Mouse (Mus musculus) E14TG2a.4 (cell line): ENCODE measurements around the gene Ephx1.

Experiments
- H3K27me3 ChIP-seq: 2 replicates; pipeline ENCODE4 v1.6.1; 2014; ENCODE audit warnings: low read length, control low read depth; ENCODE audit not compliant: insufficient read depth
- H3K36me3 ChIP-seq: 2 replicates; pipeline ENCODE4 v1.6.1; 2014; ENCODE audit warnings: low read length, control low read depth; ENCODE audit not compliant: insufficient read depth
- H3K4me1 ChIP-seq: replicated peaks from 2 replicates; pipeline ENCODE4 v1.6.1; 2014; ENCODE audit warnings: low read depth, low read length, control low read depth
- H3K4me3 ChIP-seq: replicated peaks from 2 replicates; pipeline ENCODE4 v1.5.1; 2014; ENCODE audit warnings: mild to moderate bottlenecking, low read length
- H3K9me3 ChIP-seq: 2 replicates; pipeline ENCODE4 v1.6.1; 2014; ENCODE audit warnings: low read length, control low read depth
- CTCF ChIP-seq: conservative IDR thresholded peaks from 2 replicates; pipeline ENCODE4 v1.5.1; 2014; ENCODE audit warnings: low read length
- NANOG ChIP-seq: IDR thresholded peaks from 2 replicates; pipeline ENCODE4 v1.6.1; 2014; ENCODE audit warnings: borderline replicate concordance, low read length, mixed read lengths
- POU5F1 ChIP-seq: IDR thresholded peaks from 2 replicates; pipeline ENCODE4 v1.6.1; 2014; ENCODE audit warnings: low read length, borderline replicate concordance

Gene Ephx1

GRCm38 (mm10) chr1:181020756-181021487 lies at the start of gene Ephx1:
Gene Ephx1 (minus strand): TSS chr1:181020904.
- Histone ChIP-seq H3K9me3 (no peaks in the 10 kb centered on the region), H3K4me1 (peaks cover 20% of the 10 kb centered on the region), H3K36me3 (no peaks in the 10 kb centered on the region), H3K4me3 (no peak within 1 kb of the TSS), H3K27me3 (peaks cover 31% of the 10 kb centered on the region)
- TF ChIP-seq POU5F1 (no peak), NANOG (no peak), CTCF (no peak)

DNA sequence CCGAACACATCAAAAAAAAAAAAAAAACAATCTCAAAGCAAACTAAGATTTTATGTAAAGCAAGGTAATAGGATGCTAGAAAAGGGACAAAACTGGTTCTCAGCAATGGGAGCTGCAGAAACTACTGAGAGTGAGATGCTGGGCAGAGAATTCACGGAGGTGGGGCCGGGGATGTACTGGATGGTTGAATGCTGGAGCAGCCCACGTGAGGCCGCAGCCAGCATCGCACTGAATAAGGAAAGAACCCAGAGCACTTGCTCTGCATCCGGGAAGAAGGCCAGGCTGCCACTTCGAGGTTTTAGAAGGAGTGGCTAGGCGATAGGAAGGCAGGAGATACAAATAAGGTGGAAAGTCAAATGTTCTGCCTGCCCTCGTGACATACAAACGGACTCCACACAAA lies 49.0 kb upstream of the Ephx1 start:
- peaks cover 17% of the 10 kb centered on the region for H3K4me1 ChIP-seq
- no peak overlapping the region for H3K4me3 ChIP-seq
- no peaks in the 10 kb centered on the region for H3K9me3 ChIP-seq
- no peaks in the 10 kb centered on the region for H3K27me3 ChIP-seq
- H3K36me3 ChIP-seq: no peaks in the 10 kb centered on the region
- no peak for TF ChIP-seq CTCF

- Histone ChIP-seq H3K27me3 (no peaks in the 10 kb centered on the region), H3K9me3 (no peaks in the 10 kb centered on the region), H3K4me3 (no peak overlapping the region), H3K4me1 (peaks cover 17% of the 10 kb centered on the region), H3K36me3 (no peaks in the 10 kb centered on the region)
- no peak for TF ChIP-seq CTCF
- no peak for TF ChIP-seq POU5F1
- TF ChIP-seq NANOG: no peak
Observed at GRCm38 (mm10) chr1:181068344-181068743, 47.6 kb upstream of the Ephx1 start.

DNA sequence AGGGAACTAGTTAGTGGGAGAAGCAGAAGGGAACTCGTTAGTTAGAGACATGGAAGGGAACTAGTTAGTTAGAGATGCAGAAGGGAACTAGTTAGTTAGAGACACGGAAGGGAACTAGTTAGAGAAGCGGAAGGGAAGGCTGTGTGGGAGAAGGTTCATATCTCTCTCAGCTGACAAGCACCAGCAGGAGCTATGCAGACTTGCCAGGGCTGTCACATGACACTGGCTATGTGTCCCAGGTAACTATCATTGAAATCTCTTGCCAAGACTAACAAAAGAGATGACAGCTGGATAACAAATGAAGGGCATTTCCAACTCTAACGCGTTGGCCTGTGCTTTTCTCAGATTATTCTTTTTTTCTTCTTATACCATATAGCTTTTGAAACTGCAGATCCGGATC lies 43.9 kb upstream of the Ephx1 start:
- H3K27me3 ChIP-seq: no peaks in the 10 kb centered on the region
- no peak overlapping the region for H3K4me3 ChIP-seq
- no peaks in the 10 kb centered on the region for H3K36me3 ChIP-seq
- H3K9me3 ChIP-seq: no peaks in the 10 kb centered on the region
- H3K4me1 ChIP-seq: peaks cover 17% of the 10 kb centered on the region
- TF ChIP-seq POU5F1 (no peak), CTCF (no peak), NANOG (no peak)

- H3K36me3 ChIP-seq: no peaks in the 10 kb centered on the region
- H3K4me1 ChIP-seq: peaks cover 17% of the 10 kb centered on the region
- no peaks in the 10 kb centered on the region for H3K27me3 ChIP-seq
- no peaks in the 10 kb centered on the region for H3K9me3 ChIP-seq
- no peak overlapping the region for H3K4me3 ChIP-seq
- no peak for TF ChIP-seq CTCF
- no peak for TF ChIP-seq NANOG
- no peak for TF ChIP-seq POU5F1
Observed at GRCm38 (mm10) chr1:181063991-181064390, 43.3 kb upstream of the Ephx1 start.

DNA sequence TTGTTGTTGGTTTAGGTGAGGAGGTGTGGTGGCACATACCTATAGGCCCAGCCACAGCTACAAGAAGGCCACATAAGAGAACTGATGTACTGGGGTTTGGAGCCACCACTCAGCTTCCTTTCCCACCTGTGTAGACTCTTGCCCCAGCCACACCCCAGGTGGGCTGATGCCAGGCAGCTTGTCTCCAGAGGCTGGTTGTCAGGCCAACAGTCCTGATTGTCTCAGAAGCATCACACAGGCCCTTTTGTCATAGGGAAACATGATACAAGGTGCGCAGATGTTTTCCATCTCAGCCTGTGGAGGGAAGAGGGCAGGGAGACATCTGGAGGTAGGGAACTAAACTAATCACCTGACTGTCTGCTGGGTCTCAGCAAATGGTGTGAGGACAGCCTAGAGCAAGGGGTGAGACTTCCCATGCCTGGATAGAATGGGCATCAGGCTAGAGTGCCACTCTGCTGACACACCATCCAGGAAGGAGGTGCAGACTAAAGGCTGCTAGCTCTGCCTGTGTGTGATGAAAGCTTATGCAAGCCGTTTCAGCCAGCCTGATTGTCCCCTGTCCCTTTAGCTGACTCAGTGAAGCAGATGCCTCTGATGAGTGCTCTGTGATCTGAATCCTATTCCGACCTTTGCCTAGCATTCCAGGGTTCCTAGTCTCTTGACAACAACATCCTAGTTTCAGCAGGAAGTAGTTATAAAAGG lies 41.2 kb upstream of the Ephx1 start:
- Histone ChIP-seq H3K4me3 (no peak overlapping the region), H3K27me3 (no peaks in the 10 kb centered on the region), H3K36me3 (no peaks in the 10 kb centered on the region), H3K9me3 (no peaks in the 10 kb centered on the region), H3K4me1 (peaks cover 4% of the 10 kb centered on the region)
- TF ChIP-seq POU5F1 (no peak), NANOG (no peak), CTCF (no peak)

- TF ChIP-seq CTCF (no peak), NANOG (no peak), POU5F1 (no peak)
- Histone ChIP-seq H3K27me3 (no peaks in the 10 kb centered on the region), H3K4me3 (no peak overlapping the region), H3K9me3 (no peaks in the 10 kb centered on the region), H3K4me1 (no peaks in the 10 kb centered on the region), H3K36me3 (no peaks in the 10 kb centered on the region)
Observed at GRCm38 (mm10) chr1:181052898-181053297, 32.2 kb upstream of the Ephx1 start.

- Histone ChIP-seq H3K4me3 (no peak within 1 kb of the TSS), H3K27me3 (no peaks in the 10 kb centered on the region)
- no peak for TF ChIP-seq POU5F1
- no peak for TF ChIP-seq CTCF
- TF ChIP-seq NANOG: no peak
Observed at GRCm38 (mm10) chr1:181050937-181051336, 30.2 kb upstream of the Ephx1 start, which contains the start of gene 9130409I23Rik. Gene 9130409I23Rik (plus strand): TSS chr1:181051237.

More at GRCm38 (mm10) chr1:181050937-181051336, 30.2 kb upstream of the Ephx1 start, which contains the start of gene 9130409I23Rik:
- H3K4me1 ChIP-seq: no peaks in the 10 kb centered on the region
- no peaks in the 10 kb centered on the region for H3K36me3 ChIP-seq
- no peaks in the 10 kb centered on the region for H3K9me3 ChIP-seq
